Mouse (Mus musculus): ENCODE data around the gene Nme6. TPM values are rescaled to one million over a fixed set of nuclear protein-coding genes. Genes with fewer than 3 reads are reported as not detected.

Nme6 gene
- polyA plus RNA-seq, 1 experiment = 0.89 TPM

GRCm38 (mm10) chr9:109862397-109863044 lies 30.0 kb downstream of the Nme6 start:
- Histone ChIP-seq H3K4me3 (replicated peaks) (peak overlapping the region; percentile 30), H3K4me1 (ENCODE audit: control insufficient read depth) (peaks cover 24% of the 10 kb centered on the region), H3K9me3 (ENCODE audit: control insufficient read depth, low read length) (no peaks in the 10 kb centered on the region), H3K36me3 (ENCODE audit: control insufficient read depth) (no peaks in the 10 kb centered on the region), H3K27me3 (ENCODE audit: control insufficient read depth) (no peaks in the 10 kb centered on the region)
- TF ChIP-seq GATA1 (IDR thresholded peaks at IDR 0.05; ENCODE audit: low read length) (no peak), TAL1 (IDR thresholded peaks at IDR 0.05; ENCODE audit: low read length) (no peak)

- H3K9me3 ChIP-seq (ENCODE audit: control insufficient read depth, low read length) = no peaks in the 10 kb centered on the region
- peaks cover 24% of the 10 kb centered on the region for H3K4me1 ChIP-seq (ENCODE audit: control insufficient read depth)
- peak overlapping the region; percentile 30 for H3K4me3 ChIP-seq (replicated peaks)
- no peaks in the 10 kb centered on the region for H3K36me3 ChIP-seq (ENCODE audit: control insufficient read depth)
- no peaks in the 10 kb centered on the region for H3K27me3 ChIP-seq (ENCODE audit: control insufficient read depth)
- TF ChIP-seq GATA1 (IDR thresholded peaks at IDR 0.05; ENCODE audit: low read length) = no peak
Observed at GRCm38 (mm10) chr9:109863085-109863484, 30.5 kb downstream of the Nme6 start.

GRCm38 (mm10) chr9:109866218-109866617 lies 33.7 kb downstream of the Nme6 start:
- peaks cover 31% of the 10 kb centered on the region for H3K4me1 ChIP-seq (ENCODE audit: control insufficient read depth)
- H3K9me3 ChIP-seq (ENCODE audit: control insufficient read depth, low read length) = no peaks in the 10 kb centered on the region
- H3K27me3 ChIP-seq (ENCODE audit: control insufficient read depth) = no peaks in the 10 kb centered on the region
- H3K4me3 ChIP-seq (replicated peaks) = no peak overlapping the region
- TF ChIP-seq GATA1 (IDR thresholded peaks at IDR 0.05; ENCODE audit: low read length) = no peak
- TF ChIP-seq TAL1 (IDR thresholded peaks at IDR 0.05; ENCODE audit: low read length) = no peak
- no peaks in the 10 kb centered on the region for H3K36me3 ChIP-seq (ENCODE audit: control insufficient read depth)

GRCm38 (mm10) chr9:109870983-109871572 lies 38.5 kb downstream of the Nme6 start:
- H3K4me1 ChIP-seq (ENCODE audit: control insufficient read depth) = peaks cover 21% of the 10 kb centered on the region

GRCm38 (mm10) chr9:109874797-109875691 lies 42.5 kb downstream of the Nme6 start, which contains the start of gene Cdc25a:
TSS of gene Cdc25a (plus strand) at chr9:109875579.
- H3K4me3 ChIP-seq (replicated peaks) = peak within 1 kb of the TSS; percentile 74
- H3K4me1 ChIP-seq (ENCODE audit: control insufficient read depth) = peaks cover 51% of the 10 kb centered on the region
- peaks cover 34% of the 10 kb centered on the region for H3K36me3 ChIP-seq (ENCODE audit: control insufficient read depth)
- no peaks in the 10 kb centered on the region for H3K27me3 ChIP-seq (ENCODE audit: control insufficient read depth)
- H3K9me3 ChIP-seq (ENCODE audit: control insufficient read depth, low read length) = no peaks in the 10 kb centered on the region
- TF ChIP-seq GATA1 (IDR thresholded peaks at IDR 0.05; ENCODE audit: low read length) (no peak), TAL1 (IDR thresholded peaks at IDR 0.05; ENCODE audit: low read length) (no peak)

More at GRCm38 (mm10) chr9:109870983-109871572, 38.5 kb downstream of the Nme6 start:
- H3K27me3 ChIP-seq (ENCODE audit: control insufficient read depth) = no peaks in the 10 kb centered on the region
- no peak overlapping the region for H3K4me3 ChIP-seq (replicated peaks)
- no peaks in the 10 kb centered on the region for H3K9me3 ChIP-seq (ENCODE audit: control insufficient read depth, low read length)
- no peaks in the 10 kb centered on the region for H3K36me3 ChIP-seq (ENCODE audit: control insufficient read depth)
- TF ChIP-seq TAL1 (IDR thresholded peaks at IDR 0.05; ENCODE audit: low read length) (no peak), GATA1 (IDR thresholded peaks at IDR 0.05; ENCODE audit: low read length) (no peak)

- Histone ChIP-seq H3K4me3 (replicated peaks) (peak overlapping the region; percentile 74), H3K27me3 (ENCODE audit: control insufficient read depth) (no peaks in the 10 kb centered on the region), H3K4me1 (ENCODE audit: control insufficient read depth) (peaks cover 49% of the 10 kb centered on the region), H3K9me3 (ENCODE audit: control insufficient read depth, low read length) (no peaks in the 10 kb centered on the region), H3K36me3 (ENCODE audit: control insufficient read depth) (peaks cover 43% of the 10 kb centered on the region)
- TF ChIP-seq GATA1 (IDR thresholded peaks at IDR 0.05; ENCODE audit: low read length) (no peak), TAL1 (IDR thresholded peaks at IDR 0.05; ENCODE audit: low read length) (no peak)
Observed at GRCm38 (mm10) chr9:109875695-109876601, 43.4 kb downstream of the Nme6 start.

GRCm38 (mm10) chr9:109876756-109877155 lies 44.2 kb downstream of the Nme6 start:
- peak overlapping the region; percentile 74 for H3K4me3 ChIP-seq (replicated peaks)
- TF ChIP-seq TAL1 (IDR thresholded peaks at IDR 0.05; ENCODE audit: low read length) (no peak), GATA1 (IDR thresholded peaks at IDR 0.05; ENCODE audit: low read length) (no peak)
- peaks cover 45% of the 10 kb centered on the region for H3K4me1 ChIP-seq (ENCODE audit: control insufficient read depth)
- no peaks in the 10 kb centered on the region for H3K27me3 ChIP-seq (ENCODE audit: control insufficient read depth)
- H3K36me3 ChIP-seq (ENCODE audit: control insufficient read depth) = peaks cover 51% of the 10 kb centered on the region
- H3K9me3 ChIP-seq (ENCODE audit: control insufficient read depth, low read length) = no peaks in the 10 kb centered on the region

GRCm38 (mm10) chr9:109877666-109878065 lies 45.1 kb downstream of the Nme6 start:
- H3K9me3 ChIP-seq (ENCODE audit: control insufficient read depth, low read length) = no peaks in the 10 kb centered on the region
- TF ChIP-seq GATA1 (IDR thresholded peaks at IDR 0.05; ENCODE audit: low read length) = no peak
- TF ChIP-seq TAL1 (IDR thresholded peaks at IDR 0.05; ENCODE audit: low read length) = no peak
- H3K36me3 ChIP-seq (ENCODE audit: control insufficient read depth) = peaks cover 60% of the 10 kb centered on the region
- peak overlapping the region; percentile 74 for H3K4me3 ChIP-seq (replicated peaks)
- H3K27me3 ChIP-seq (ENCODE audit: control insufficient read depth) = no peaks in the 10 kb centered on the region
- H3K4me1 ChIP-seq (ENCODE audit: control insufficient read depth) = peaks cover 45% of the 10 kb centered on the region

Measured in erythroblast, embryonic 14.5 days (primary cell).